Comparison of ENCODE assay signal across 19 mouse cellular contexts in the genomic region with DNA sequence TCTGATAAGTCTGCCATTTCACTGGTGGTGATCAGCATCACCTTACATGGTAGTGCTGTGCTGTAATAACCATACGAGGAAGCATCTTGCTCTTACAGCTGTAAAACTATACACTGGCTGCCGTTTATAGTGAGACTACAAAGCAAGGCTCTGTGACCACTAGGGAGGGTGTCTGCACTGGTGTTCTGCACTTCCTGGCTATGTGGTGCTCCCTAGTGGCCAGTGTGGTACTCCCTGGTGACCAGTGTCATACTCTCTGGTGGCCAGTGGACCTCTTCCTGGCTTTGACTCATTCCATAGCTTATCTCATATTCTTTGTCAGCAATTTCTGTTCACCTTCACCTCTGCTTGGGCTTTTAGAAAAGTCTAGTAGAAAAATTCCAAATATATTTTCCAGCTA.
DNase-seq lines count a peak whose midpoint lies in the region; ATAC-seq and TF ChIP-seq lines count a peak whose summit lies in the region.
"Had no signal": no experiment of that assay in that cellular context is flagged by ENCODE, and none has a peak within 500 bp of the region (broad histone marks: within the 10 kb centered on the region; RNA-seq: fewer than 3 reads in every experiment).

No protein-coding gene starts in this region.

- intact Hi-C loops in left cerebral cortex, postnatal 36 days (cut with DNase I): no loop called here

- no peak for DNase-seq in heart, postnatal 0 days (ENCODE audit: low spot score)
- DNase-seq in heart, adult 18-20 months: no peak
- DNase-seq in liver, adult 2 months (ENCODE audit: extremely low read depth, low read depth, low spot score): peak; percentile 8
- DNase-seq in liver, postnatal 0 days: no peak
- DNase-seq in ZHBTc4 (ENCODE audit: low read depth, low spot score): peak; percentile 21
- peak; percentile 23 for DNase-seq in lung, postnatal 10 days
- no peak for DNase-seq in left cerebral cortex, postnatal 36 days (ENCODE audit: low spot score in 2 of 2)
- no peak for DNase-seq in frontal cortex, adult 2 months (ENCODE audit: extremely low spot score in 1 of 2, low spot score in 1 of 2)
- DNase-seq: adrenal gland, postnatal 25 days; cerebellum, adult 9-10 months; gastrocnemius, postnatal 14 days; heart, postnatal 36 days; midbrain, embryonic 14.5 days; right cerebral cortex, adult 18-20 months; spleen, adult 18-20 months had no signal

- H3K4me2 ChIP-seq in heart, postnatal 0 days (ENCODE audit: low read depth, low read length): no peak overlapping the region
- no peak overlapping the region for H3K4me2 ChIP-seq in liver, postnatal 0 days (ENCODE audit: low read depth, low read length)
- H3K4me2 ChIP-seq: forebrain, embryonic 15.5 days; heart, embryonic 11.5 days; limb, embryonic 15.5 days had no signal

- 0 out of 2 replicates have a peak, but pooled peaks have one; percentile 14 for TF ChIP-seq CTCF in heart, postnatal 0 days (IDR thresholded peaks at IDR 0.05; ENCODE audit: low read depth)
- TF ChIP-seq CTCF in liver, adult 2 months (IDR thresholded peaks at IDR 0.05; ENCODE audit: low read depth, low read length): peak; percentile 52
- no peak for TF ChIP-seq CTCF in liver, postnatal 0 days (IDR thresholded peaks at IDR 0.05; ENCODE audit: low read depth)

- TF ChIP-seq EP300 in heart, postnatal 0 days (IDR thresholded peaks at IDR 0.05; ENCODE audit: low read depth): no peak
- no peak for TF ChIP-seq EP300 in liver, postnatal 0 days (IDR thresholded peaks at IDR 0.05; ENCODE audit: low read depth)

- no peaks in the 10 kb centered on the region for H3K27me3 ChIP-seq in heart, postnatal 0 days (ENCODE audit: control insufficient read depth, insufficient read depth, low read length)
- no peaks in the 10 kb centered on the region for H3K27me3 ChIP-seq in liver, adult 2 months (ENCODE audit: control insufficient read depth, insufficient read depth, low read length)
- H3K27me3 ChIP-seq in liver, postnatal 0 days (ENCODE audit: insufficient read depth, low read length): no peaks in the 10 kb centered on the region
- H3K27me3 ChIP-seq: forebrain, embryonic 15.5 days; limb, embryonic 15.5 days had no signal

- ATAC-seq in heart, postnatal 0 days (ENCODE audit: insufficient read depth, low read depth): no peak
- no peak for ATAC-seq in liver, postnatal 0 days
- ATAC-seq: activated CD4-positive, CD25-positive, alpha-beta regulatory T cell, adult 4 months; forebrain, embryonic 15.5 days had no signal

- no peak overlapping the region for H3K27ac ChIP-seq in heart, postnatal 0 days (ENCODE audit: low read depth)
- no peak overlapping the region for H3K27ac ChIP-seq in liver, adult 2 months (replicated peaks; ENCODE audit: insufficient read depth, low read depth, low read length)
- H3K27ac ChIP-seq in liver, postnatal 0 days (ENCODE audit: low read depth): no peak overlapping the region
- H3K27ac ChIP-seq: forebrain, embryonic 15.5 days; limb, embryonic 15.5 days had no signal

- no peak overlapping the region for H3K4me3 ChIP-seq in heart, postnatal 0 days (ENCODE audit: low read depth, low read length)
- H3K4me3 ChIP-seq in liver, adult 2 months (ENCODE audit: insufficient read depth, low read depth, low read length): no peak overlapping the region
- H3K4me3 ChIP-seq in liver, postnatal 0 days (ENCODE audit: low read depth, low read length): no peak overlapping the region
- H3K4me3 ChIP-seq: forebrain, embryonic 15.5 days; limb, embryonic 15.5 days had no signal

- no peak for TF ChIP-seq POLR2A in liver, adult 2 months (IDR thresholded peaks at IDR 0.05; ENCODE audit: extremely low read depth, insufficient read depth, low read length)

- no peak overlapping the region for H3K9ac ChIP-seq in heart, postnatal 0 days (replicated peaks; ENCODE audit: low read depth, low read length)
- no peak overlapping the region for H3K9ac ChIP-seq in liver, adult 2 months (ENCODE audit: low read depth, low read length)
- H3K9ac ChIP-seq in liver, postnatal 0 days (replicated peaks): no peak overlapping the region
- H3K9ac ChIP-seq: forebrain, embryonic 15.5 days; limb, embryonic 15.5 days had no signal

- WGBS in heart, postnatal 0 days: 64% methylated on average over 2 of the region's 2 CpGs
- 74% methylated on average over 2 of the region's 2 CpGs for WGBS in liver, adult 2 months
- WGBS in liver, postnatal 0 days (ENCODE audit: insufficient replicate concordance): 58% methylated on average over 2 of the region's 2 CpGs

- H3K79me2 ChIP-seq in liver, adult 2 months (ENCODE audit: control insufficient read depth, insufficient read depth, low read length): no peaks in the 10 kb centered on the region

- no peaks in the 10 kb centered on the region for H3K4me1 ChIP-seq in heart, postnatal 0 days (ENCODE audit: control insufficient read depth, insufficient read depth)
- no peaks in the 10 kb centered on the region for H3K4me1 ChIP-seq in liver, adult 2 months (ENCODE audit: control insufficient read depth, insufficient read depth, low read length)
- H3K4me1 ChIP-seq in liver, postnatal 0 days (ENCODE audit: insufficient read depth): no peaks in the 10 kb centered on the region
- H3K4me1 ChIP-seq: forebrain, embryonic 15.5 days; limb, embryonic 15.5 days had no signal

- H3K36me3 ChIP-seq in heart, postnatal 0 days (replicated peaks; ENCODE audit: control insufficient read depth, insufficient read depth, low read length): no peaks in the 10 kb centered on the region
- H3K36me3 ChIP-seq in liver, adult 2 months (ENCODE audit: control insufficient read depth, insufficient read depth, low read length): no peaks in the 10 kb centered on the region
- no peaks in the 10 kb centered on the region for H3K36me3 ChIP-seq in liver, postnatal 0 days (replicated peaks; ENCODE audit: insufficient read depth, low read length)
- H3K36me3 ChIP-seq: forebrain, embryonic 15.5 days; limb, embryonic 15.5 days had no signal

- H3K9me3 ChIP-seq in heart, postnatal 0 days (replicated peaks; ENCODE audit: control insufficient read depth, low read length): no peaks in the 10 kb centered on the region
- no peaks in the 10 kb centered on the region for H3K9me3 ChIP-seq in liver, postnatal 0 days (ENCODE audit: low read length)
- H3K9me3 ChIP-seq: forebrain, embryonic 15.5 days; limb, embryonic 15.5 days had no signal

Comparison
In these comparisons a context has a peak if more than half of its experiments do, and no peak if none do; other contexts are left out.
1. DNase-seq: peak in liver, adult 2 months (single experiment), ZHBTc4 (single experiment) and lung, postnatal 10 days (single experiment); none in heart, postnatal 0 days (single experiment), heart, adult 18-20 months (0 of 2), liver, postnatal 0 days (single experiment), left cerebral cortex, postnatal 36 days (0 of 2) and frontal cortex, adult 2 months (0 of 2).